Mouse (Mus musculus) liver, embryonic 16.5 days (tissue): ENCODE results near the gene Myo15. TPM values are rescaled to one million over a fixed set of nuclear protein-coding genes. Genes with fewer than 3 reads are reported as not detected.
A peak's percentile ranks its signal among the peaks of the same experiment; 100 is the strongest.

Experiments used
- ATAC-seq: fragments of 200-750 bp; cut with Nextera tagmentation; 2 replicates; pipeline ENCODE4 v1.8.0; 2017; ENCODE audit warnings: low read depth, mild to moderate bottlenecking, moderate number of reproducible peaks, moderate library complexity
- H3K27ac ChIP-seq: fragments of 300-500 bp; sonication (generic); 2 replicates; pipeline ENCODE4 v1.5.1; 2014; ENCODE audit warnings: mild to moderate bottlenecking, low read length
- H3K27me3 ChIP-seq: fragments of 300-500 bp; sonication (generic); 2 replicates; pipeline ENCODE4 v1.6.1; 2014; ENCODE audit warnings: low read depth, low read length, mixed read lengths; ENCODE audit not compliant: control insufficient read depth, insufficient read depth
- H3K36me3 ChIP-seq: fragments of 300-500 bp; sonication (generic); 2 replicates; pipeline ENCODE4 v1.6.1; 2014; ENCODE audit warnings: mild to moderate bottlenecking; ENCODE audit not compliant: control insufficient read depth, insufficient read depth
- H3K4me1 ChIP-seq: fragments of 300-500 bp; sonication (generic); 2 replicates; pipeline ENCODE4 v1.6.1; 2014; ENCODE audit warnings: low read depth, low read length, mixed read lengths; ENCODE audit not compliant: control insufficient read depth
- H3K4me2 ChIP-seq: fragments of 300-500 bp; sonication (generic); 2 replicates; pipeline ENCODE4 v1.6.1; 2014; ENCODE audit warnings: low read depth, low read length, mixed read lengths
- H3K4me3 ChIP-seq: fragments of 300-500 bp; sonication (generic); 2 replicates; pipeline ENCODE4 v1.5.1; 2014; ENCODE audit warnings: low read depth, mild to moderate bottlenecking, low read length
- H3K9ac ChIP-seq: fragments of 300-500 bp; sonication (generic); 2 replicates; pipeline ENCODE4 v1.6.1; 2014; ENCODE audit warnings: low read depth, low read length
- H3K9me3 ChIP-seq: fragments of 300-500 bp; sonication (generic); replicated peaks from 2 replicates; pipeline ENCODE4 v1.6.1; 2016; ENCODE audit warnings: low read length; ENCODE audit not compliant: control insufficient read depth
- WGBS: fragments of 180-500 bp; shearing (Covaris S2); extraction: QIAGEN DNeasy Blood & Tissue Kit; methylation state at CpG from one replicate; pipeline ENCODE4 v1.1.7; 2014; ENCODE audit not compliant: insufficient replicate concordance; 5-methylcytosine and 5-hydroxymethylcytosine counted together
- polyA plus RNA-seq: library from polyadenylated mRNA; unstranded; fragments of >200 nt; fragmentation: Nextera tagmentation; extraction: Ambion mirVana; gene quantifications from 2 replicates; pipeline ENCODE4 v1.2.1, GENCODE M21; 2015

The Myo15 gene
- polyA plus RNA-seq, 1 experiment from 2014 or later: 0.11 TPM

- Histone ChIP-seq H3K27ac (no peak overlapping the region), H3K9me3 (no peaks in the 10 kb centered on the region), H3K4me3 (no peak overlapping the region), H3K27me3 (no peaks in the 10 kb centered on the region), H3K4me1 (peaks cover 10% of the 10 kb centered on the region), H3K36me3 (no peaks in the 10 kb centered on the region), H3K9ac (no peak overlapping the region), H3K4me2 (no peak overlapping the region)
- WGBS: 75% methylated on average over 5 of the region's 5 CpGs
- no peak for ATAC-seq
Measured at GRCm38 (mm10) chr11:60475668-60476362, 6.7 kb downstream of the Myo15 start.

DNA sequence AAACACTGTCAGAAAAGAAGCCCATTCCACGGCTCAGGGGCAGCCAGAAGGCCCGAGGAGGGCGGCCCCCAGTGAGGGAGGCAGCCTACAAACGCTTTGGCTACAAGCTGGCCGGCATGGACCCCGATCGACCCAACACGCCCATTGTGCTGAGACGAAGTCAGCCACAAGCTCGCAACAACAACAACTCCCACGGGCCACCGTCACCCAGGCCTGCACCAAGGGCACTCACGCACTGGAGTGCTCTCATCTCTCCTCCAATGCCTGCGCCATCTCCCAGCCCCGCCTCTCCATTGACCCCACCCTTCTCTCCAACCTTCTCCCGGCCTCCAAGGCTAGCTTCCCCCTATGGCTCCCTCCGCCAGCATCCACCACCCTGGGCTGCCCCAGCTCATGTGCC lies 9.0 kb downstream of the Myo15 start:
- no peaks in the 10 kb centered on the region for H3K36me3 ChIP-seq
- no peak overlapping the region for H3K27ac ChIP-seq
- H3K27me3 ChIP-seq: no peaks in the 10 kb centered on the region
- no peak overlapping the region for H3K4me3 ChIP-seq
- 27% methylated on average over 17 of the region's 17 CpGs for WGBS
- peaks cover 10% of the 10 kb centered on the region for H3K4me1 ChIP-seq
- H3K9ac ChIP-seq: no peak overlapping the region
- H3K4me2 ChIP-seq: peak overlapping the region; percentile 12; the same call in 1 of the 2 replicates
- no peaks in the 10 kb centered on the region for H3K9me3 ChIP-seq
- ATAC-seq: peak; percentile 24

DNA sequence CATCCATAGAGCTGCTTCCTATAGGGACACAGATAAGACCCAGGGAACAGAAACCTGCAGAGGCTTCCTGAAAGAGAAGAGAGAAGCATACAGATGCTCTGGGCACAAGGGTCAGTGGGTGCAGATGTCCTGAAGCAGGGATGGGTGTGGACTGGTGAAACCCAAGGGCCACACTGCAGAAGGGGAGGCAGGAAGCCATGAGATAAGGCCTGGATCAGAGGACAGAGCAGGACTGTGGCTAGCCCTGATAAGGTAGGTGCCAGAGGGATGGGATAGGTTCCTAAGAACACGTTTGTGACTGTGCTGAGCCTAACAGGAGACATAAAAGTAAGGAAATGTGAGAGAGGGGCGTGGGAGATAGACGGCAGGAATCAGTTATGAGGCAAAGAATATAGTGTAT lies 17.1 kb downstream of the Myo15 start:
- no peaks in the 10 kb centered on the region for H3K36me3 ChIP-seq
- peak overlapping the region; percentile 43 for H3K4me2 ChIP-seq
- ATAC-seq: peak; percentile 99
- 18% methylated on average over 3 of the region's 3 CpGs for WGBS
- H3K4me3 ChIP-seq: peak overlapping the region; percentile 15
- H3K9me3 ChIP-seq: no peaks in the 10 kb centered on the region
- peak overlapping the region; percentile 73 for H3K27ac ChIP-seq
- H3K4me1 ChIP-seq: peaks cover 30% of the 10 kb centered on the region
- no peaks in the 10 kb centered on the region for H3K27me3 ChIP-seq
- H3K9ac ChIP-seq: 0 out of 2 replicates have a peak overlapping the region, but pooled peaks have one; percentile 30

GRCm38 (mm10) chr11:60492726-60493125 lies 23.6 kb downstream of the Myo15 start:
- no peak overlapping the region for H3K4me2 ChIP-seq
- H3K36me3 ChIP-seq: no peaks in the 10 kb centered on the region
- H3K4me1 ChIP-seq: peaks cover 1% of the 10 kb centered on the region; the same call in 1 of the 2 replicates
- 81% methylated on average over 5 of the region's 5 CpGs for WGBS
- H3K4me3 ChIP-seq: no peak overlapping the region
- no peak for ATAC-seq
- no peak overlapping the region for H3K9ac ChIP-seq
- peaks cover 7% of the 10 kb centered on the region; the same call in 1 of the 2 replicates for H3K27me3 ChIP-seq
- no peak overlapping the region for H3K27ac ChIP-seq
- no peaks in the 10 kb centered on the region for H3K9me3 ChIP-seq

- 53% methylated on average over 2 of the region's 2 CpGs for WGBS
Measured at GRCm38 (mm10) chr11:60495692-60496091, 26.6 kb downstream of the Myo15 start.

GRCm38 (mm10) chr11:60507281-60507680 lies 38.1 kb downstream of the Myo15 start:
- H3K27me3 ChIP-seq: peaks cover 7% of the 10 kb centered on the region; the same call in 1 of the 2 replicates
- H3K4me3 ChIP-seq: no peak overlapping the region
- no peak for ATAC-seq
- peaks cover 22% of the 10 kb centered on the region for H3K4me1 ChIP-seq
- H3K27ac ChIP-seq: no peak overlapping the region
- H3K9me3 ChIP-seq: no peaks in the 10 kb centered on the region
- no peak overlapping the region for H3K4me2 ChIP-seq
- H3K36me3 ChIP-seq: no peaks in the 10 kb centered on the region
- no peak overlapping the region for H3K9ac ChIP-seq
- WGBS: 86% methylated on average over 13 of the region's 13 CpGs

More at GRCm38 (mm10) chr11:60495692-60496091, 26.6 kb downstream of the Myo15 start:
- Histone ChIP-seq H3K4me1 (no peaks in the 10 kb centered on the region), H3K4me3 (no peak overlapping the region), H3K4me2 (no peak overlapping the region), H3K27me3 (peaks cover 7% of the 10 kb centered on the region; the same call in 1 of the 2 replicates), H3K9ac (no peak overlapping the region), H3K27ac (no peak overlapping the region), H3K36me3 (no peaks in the 10 kb centered on the region), H3K9me3 (no peaks in the 10 kb centered on the region)
- no peak for ATAC-seq

GRCm38 (mm10) chr11:60508950-60509349 lies 39.8 kb downstream of the Myo15 start:
- peaks cover 22% of the 10 kb centered on the region for H3K4me1 ChIP-seq
- ATAC-seq: peak; percentile 88
- 2% methylated on average over 11 of the region's 11 CpGs for WGBS
- H3K36me3 ChIP-seq: no peaks in the 10 kb centered on the region
- H3K27ac ChIP-seq: peak overlapping the region; percentile 41; the same call in 1 of the 2 replicates
- H3K9me3 ChIP-seq: no peaks in the 10 kb centered on the region
- peak overlapping the region; percentile 89 for H3K4me2 ChIP-seq
- peaks cover 7% of the 10 kb centered on the region; the same call in 1 of the 2 replicates for H3K27me3 ChIP-seq
- peak overlapping the region; percentile 56 for H3K4me3 ChIP-seq
- peak overlapping the region; percentile 58 for H3K9ac ChIP-seq

DNA sequence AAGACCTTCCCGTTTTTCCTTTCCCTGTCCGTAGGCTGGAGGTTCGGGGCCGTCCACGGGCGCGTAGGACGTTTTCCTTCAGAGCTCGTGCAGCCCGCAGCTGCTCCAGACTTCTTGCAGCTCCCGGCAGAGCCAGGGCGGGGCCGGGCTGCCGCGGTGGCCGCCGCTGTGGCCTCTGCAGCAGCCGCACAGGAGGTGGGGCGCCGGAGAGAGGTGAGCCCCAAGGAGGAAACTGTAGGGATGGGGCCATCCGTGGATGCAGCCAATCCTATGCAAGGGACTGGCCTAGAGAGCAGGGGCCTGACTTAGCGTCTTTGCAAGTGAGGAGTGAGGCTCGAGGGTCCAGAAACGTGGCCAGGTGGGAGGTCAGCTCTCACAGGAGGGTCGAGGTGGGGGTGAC lies 40.4 kb downstream of the Myo15 start:
- H3K9me3 ChIP-seq: no peaks in the 10 kb centered on the region
- peak overlapping the region; percentile 58 for H3K9ac ChIP-seq
- under 1% methylated on average over 25 of the region's 25 CpGs for WGBS
- peak overlapping the region; percentile 89 for H3K4me2 ChIP-seq
- H3K27me3 ChIP-seq: peaks cover 7% of the 10 kb centered on the region; the same call in 1 of the 2 replicates
- peak overlapping the region; percentile 56 for H3K4me3 ChIP-seq
- peak; percentile 78 for ATAC-seq
- H3K27ac ChIP-seq: peak overlapping the region; percentile 41; the same call in 1 of the 2 replicates
- no peaks in the 10 kb centered on the region for H3K36me3 ChIP-seq
- peaks cover 22% of the 10 kb centered on the region for H3K4me1 ChIP-seq

DNA sequence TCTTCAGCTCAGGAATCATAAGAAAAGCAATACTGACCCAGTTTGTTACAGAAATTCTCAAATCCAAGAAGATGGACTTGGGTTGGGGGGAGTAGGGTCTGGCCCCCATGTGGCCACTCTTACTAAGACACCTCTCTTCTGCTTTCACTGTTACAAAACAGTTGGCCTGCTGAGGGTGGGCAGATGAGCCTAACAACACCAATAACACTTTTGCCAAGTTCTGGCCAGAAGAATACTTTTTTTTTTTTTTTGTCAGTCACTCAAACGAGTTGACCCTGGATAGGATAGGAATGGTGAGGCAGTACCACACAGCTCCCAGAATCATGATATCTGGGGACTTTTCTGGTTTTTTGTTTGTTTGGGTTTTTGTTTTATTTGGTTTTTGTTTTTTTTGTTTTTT lies 42.8 kb downstream of the Myo15 start:
- H3K9ac ChIP-seq: no peak overlapping the region
- H3K4me1 ChIP-seq: peaks cover 22% of the 10 kb centered on the region
- peaks cover 7% of the 10 kb centered on the region; the same call in 1 of the 2 replicates for H3K27me3 ChIP-seq
- H3K27ac ChIP-seq: no peak overlapping the region
- no peak for ATAC-seq
- no peak overlapping the region for H3K4me2 ChIP-seq
- no peak overlapping the region for H3K4me3 ChIP-seq
- 74% methylated on average over 1 of the region's 1 CpGs for WGBS
- H3K9me3 ChIP-seq: no peaks in the 10 kb centered on the region
- H3K36me3 ChIP-seq: no peaks in the 10 kb centered on the region
